Mouse (Mus musculus) liver, postnatal 0 days (tissue): ENCODE data around the gene Spint1.

Experiments
- CTCF ChIP-seq: sonication (generic); IDR thresholded peaks from 2 replicates; pipeline ENCODE4 v1.5.1; 2016; ENCODE audit warnings: antibody characterized with exemption, low read depth
- EP300 ChIP-seq: IDR thresholded peaks from 2 replicates; pipeline ENCODE4 v1.6.1; 2016; ENCODE audit warnings: antibody characterized with exemption, low read depth, mild to moderate bottlenecking

DNA sequence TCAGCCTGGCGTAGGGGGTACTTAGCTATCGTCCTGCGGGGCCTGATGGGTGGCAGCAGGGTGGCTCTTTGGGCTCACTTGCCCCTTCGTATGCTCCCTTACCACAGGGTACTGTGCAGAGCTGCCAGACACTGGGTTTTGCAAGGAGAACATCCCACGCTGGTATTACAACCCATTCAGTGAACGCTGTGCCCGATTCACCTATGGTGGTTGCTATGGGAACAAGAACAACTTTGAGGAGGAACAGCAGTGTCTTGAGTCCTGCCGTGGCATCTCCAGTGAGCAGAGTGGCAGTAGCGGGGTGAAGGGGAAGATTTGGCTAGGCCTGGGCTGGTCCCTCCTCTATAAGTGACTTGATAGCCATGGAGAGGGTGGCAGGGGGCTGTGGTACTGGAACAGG is 10.7 kb downstream of the Spint1 start:
- TF ChIP-seq CTCF (no peak), EP300 (no peak)
